Mouse (Mus musculus) myocyte (in vitro differentiated cells): ENCODE results near the gene Nepn. TPM values are rescaled to one million over a fixed set of nuclear protein-coding genes. Genes with fewer than 3 reads are reported as not detected.

Experiments used
- H3K27me3 ChIP-seq: one replicate; pipeline ENCODE4 v1.6.1; 2011; ENCODE audit not compliant: control insufficient read depth, insufficient read depth, insufficient read length
- H3K36me3 ChIP-seq: one replicate; pipeline ENCODE4 v1.6.1; 2011; ENCODE audit not compliant: control insufficient read depth, insufficient read depth
- H3K4me2 ChIP-seq: one replicate; pipeline ENCODE4 v1.6.1; 2011; ENCODE audit warnings: low read depth, control low read depth
- H3K4me3 ChIP-seq: one replicate; pipeline ENCODE4 v1.5.1; 2011; ENCODE audit warnings: mild to moderate bottlenecking, control low read depth, moderate library complexity
- H3K79me2 ChIP-seq: one replicate; pipeline ENCODE4 v1.6.1; 2011; ENCODE audit not compliant: control insufficient read depth, insufficient read depth
- H3ac ChIP-seq: one replicate; pipeline ENCODE4 v1.6.1; 2011; ENCODE audit not compliant: control insufficient read depth, insufficient read length
- CEBPB ChIP-seq: IDR thresholded peaks from 2 replicates; pipeline ENCODE4 v1.6.1; 2011; ENCODE audit warnings: mild to moderate bottlenecking, moderate library complexity; ENCODE audit not compliant: poor library complexity, insufficient read depth, severe bottlenecking
- E2F4 ChIP-seq: IDR thresholded peaks from one replicate; pipeline ENCODE4 v1.6.1; 2011; ENCODE audit warnings: mild to moderate bottlenecking, control low read depth, moderate library complexity; ENCODE audit not compliant: insufficient read depth
- MAX ChIP-seq: IDR thresholded peaks from one replicate; pipeline ENCODE4 v1.6.1; 2011; ENCODE audit warnings: low read depth, mild to moderate bottlenecking, control low read depth
- MYOD1 ChIP-seq, 3 experiments: IDR thresholded peaks; one replicate each; pipeline ENCODE4 v1.6.1; 2011; ENCODE audit warnings: control low read depth in 2 of 3, low read depth in 2 of 3, mild to moderate bottlenecking in 2 of 3, moderate library complexity in 1 of 3; ENCODE audit not compliant: insufficient read length in 2 of 3, control insufficient read depth in 1 of 3
- MYOG ChIP-seq, 3 experiments: IDR thresholded peaks; one replicate each; pipeline ENCODE4 v1.6.1; 2011; ENCODE audit warnings: control low read depth in 2 of 3, low read depth in 2 of 3, mild to moderate bottlenecking in 2 of 3; ENCODE audit not compliant: insufficient read length in 2 of 3, control insufficient read depth in 1 of 3, insufficient read depth in 1 of 3
- POLR2A ChIP-seq: IDR thresholded peaks from one replicate; pipeline ENCODE4 v1.6.1; 2011; ENCODE audit warnings: low read depth, mild to moderate bottlenecking, control low read depth, moderate library complexity; ENCODE audit not compliant: insufficient read length
- POLR2AphosphoS2 ChIP-seq: IDR thresholded peaks from one replicate; pipeline ENCODE4 v1.6.1; 2011; ENCODE audit warnings: low read depth, control low read depth; ENCODE audit not compliant: insufficient read length
- REST ChIP-seq: IDR thresholded peaks from one replicate; pipeline ENCODE4 v1.6.1; 2011; ENCODE audit warnings: mild to moderate bottlenecking, control low read depth, moderate library complexity; ENCODE audit not compliant: insufficient read depth, insufficient read length
- SRF ChIP-seq: IDR thresholded peaks from one replicate; pipeline ENCODE4 v1.6.1; 2011; ENCODE audit warnings: low read depth; ENCODE audit not compliant: control insufficient read depth, insufficient read length
- TCF12 ChIP-seq: IDR thresholded peaks from one replicate; pipeline ENCODE4 v1.6.1; 2011; ENCODE audit warnings: mild to moderate bottlenecking, control low read depth; ENCODE audit not compliant: poor library complexity, insufficient read depth, severe bottlenecking
- TCF3 ChIP-seq: IDR thresholded peaks from one replicate; pipeline ENCODE4 v1.6.1; 2011; ENCODE audit warnings: low read depth, control low read depth; ENCODE audit not compliant: insufficient read length
- USF1 ChIP-seq: IDR thresholded peaks from one replicate; pipeline ENCODE4 v1.6.1; 2011; ENCODE audit warnings: low read depth, mild to moderate bottlenecking, control low read depth, moderate library complexity
- polyA plus RNA-seq: library from polyadenylated mRNA; unstranded; fragments of >200 nt; fragmentation: generic; extraction: Trizol; gene quantifications from one replicate; pipeline ENCODE4 v1.2.1, GENCODE M21; 2012; ENCODE audit warnings: missing spikeins

Nepn gene
- polyA plus RNA-seq, 1 experiment, result 0.02 TPM

- TF ChIP-seq MYOD1 (IDR thresholded peaks at IDR 0.05; ENCODE audit: control insufficient read depth in 1 of 3, insufficient read length in 2 of 3, low read depth in 2 of 3) (no peak), POLR2A (no peak), REST (no peak), POLR2AphosphoS2 (no peak), TCF12 (no peak), E2F4 (no peak), CEBPB (no peak), SRF (no peak), MAX (no peak), MYOG (IDR thresholded peaks at IDR 0.05; ENCODE audit: control insufficient read depth in 1 of 3, insufficient read depth in 1 of 3, insufficient read length in 2 of 3, low read depth in 2 of 3) (no peak)
- Histone ChIP-seq H3K36me3 (peaks cover 9% of the 10 kb centered on the region), H3K4me2 (peak overlapping the region; percentile 83), H3K79me2 (peaks cover 66% of the 10 kb centered on the region), H3K4me3 (peak overlapping the region; percentile 73), H3ac (no peak overlapping the region), H3K27me3 (no peaks in the 10 kb centered on the region)
These were observed 30.6 kb downstream of the Nepn start for GRCm38 (mm10) chr10:52419402-52419801.

DNA sequence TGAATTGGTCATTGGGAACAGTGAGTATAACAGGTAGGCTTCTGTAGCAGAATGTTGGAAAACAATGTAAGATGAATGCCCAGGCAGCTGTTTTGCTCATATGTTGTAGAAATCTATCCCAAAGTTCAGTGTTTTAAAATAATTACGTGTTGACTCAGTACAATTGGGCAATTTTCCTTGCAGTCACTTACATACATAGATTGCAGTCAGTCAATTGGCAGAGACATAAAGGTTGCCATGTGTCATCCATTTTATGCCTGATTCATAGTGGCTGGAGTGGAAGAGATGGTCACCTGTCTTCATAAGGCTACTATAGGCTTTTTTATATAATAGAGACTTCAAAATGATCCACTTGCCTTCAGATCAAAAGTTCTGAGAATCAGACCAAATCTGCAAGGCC is 31.8 kb downstream of the Nepn start:
- Histone ChIP-seq H3K36me3 (peaks cover 9% of the 10 kb centered on the region), H3K4me2 (no peak overlapping the region), H3K79me2 (peaks cover 77% of the 10 kb centered on the region), H3K4me3 (no peak overlapping the region), H3K27me3 (no peaks in the 10 kb centered on the region), H3ac (no peak overlapping the region)
- TF ChIP-seq CEBPB, result no peak
- TF ChIP-seq E2F4, result no peak
- TF ChIP-seq MAX, result no peak
- TF ChIP-seq TCF3, result no peak
- TF ChIP-seq REST, result no peak
- TF ChIP-seq POLR2AphosphoS2, result no peak

- Histone ChIP-seq H3K4me3 (no peak overlapping the region), H3ac (no peak overlapping the region), H3K27me3 (no peaks in the 10 kb centered on the region), H3K79me2 (peaks cover 89% of the 10 kb centered on the region), H3K36me3 (peaks cover 9% of the 10 kb centered on the region), H3K4me2 (no peak overlapping the region)
- TF ChIP-seq TCF12, result no peak
- TF ChIP-seq MYOG (IDR thresholded peaks at IDR 0.05; ENCODE audit: control insufficient read depth in 1 of 3, insufficient read depth in 1 of 3, insufficient read length in 2 of 3, low read depth in 2 of 3), result no peak
- no peak for TF ChIP-seq REST
These were observed 32.9 kb downstream of the Nepn start for GRCm38 (mm10) chr10:52421716-52422115.

GRCm38 (mm10) chr10:52423097-52423496 is 34.3 kb downstream of the Nepn start:
- Histone ChIP-seq H3K27me3 (no peaks in the 10 kb centered on the region), H3K36me3 (peaks cover 9% of the 10 kb centered on the region), H3ac (no peak overlapping the region), H3K4me3 (no peak overlapping the region), H3K4me2 (no peak overlapping the region), H3K79me2 (peaks cover 100% of the 10 kb centered on the region)
- TF ChIP-seq POLR2AphosphoS2 (no peak), CEBPB (no peak), USF1 (no peak), POLR2A (no peak), SRF (no peak)

DNA sequence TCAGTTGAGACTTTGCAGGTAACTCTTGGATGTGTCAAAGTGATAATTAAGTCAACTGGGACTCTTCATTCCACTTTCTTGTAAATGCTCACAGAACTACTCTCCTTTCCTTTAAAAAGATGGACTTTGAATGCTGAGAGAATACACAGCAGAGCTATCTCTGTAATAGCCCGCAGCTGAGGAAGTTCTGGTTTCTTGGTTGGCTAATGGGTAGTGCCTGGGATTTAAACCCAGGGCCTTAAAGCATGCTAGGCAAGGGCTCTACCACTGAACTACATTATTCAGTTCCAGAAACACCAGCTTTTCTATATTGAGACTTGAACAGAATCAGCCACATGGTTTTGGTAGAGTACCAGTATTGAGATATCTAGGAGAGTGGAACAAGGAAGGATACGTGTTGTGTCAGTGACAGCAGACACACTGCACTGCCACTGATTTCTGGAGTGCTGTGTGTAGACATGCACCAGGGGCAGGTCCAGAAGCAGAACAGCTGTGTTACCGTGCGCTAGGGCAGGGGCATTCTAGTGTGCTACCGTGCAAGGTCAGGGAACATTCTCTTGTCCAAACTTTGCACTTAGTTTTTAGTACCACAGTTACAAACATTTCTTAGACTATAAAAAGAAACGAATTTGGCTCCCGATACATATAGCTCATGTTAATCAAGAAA is 37.7 kb downstream of the Nepn start:
- H3K79me2 ChIP-seq, result peaks cover 71% of the 10 kb centered on the region
- H3ac ChIP-seq, result no peak overlapping the region
- H3K27me3 ChIP-seq, result no peaks in the 10 kb centered on the region
- peaks cover 14% of the 10 kb centered on the region for H3K36me3 ChIP-seq
- H3K4me3 ChIP-seq, result no peak overlapping the region
- H3K4me2 ChIP-seq, result no peak overlapping the region
- TF ChIP-seq MYOG (IDR thresholded peaks at IDR 0.05; ENCODE audit: control insufficient read depth in 1 of 3, insufficient read depth in 1 of 3, insufficient read length in 2 of 3, low read depth in 2 of 3) (no peak), TCF3 (no peak), CEBPB (no peak), SRF (no peak), USF1 (no peak), MAX (no peak), MYOD1 (IDR thresholded peaks at IDR 0.05; ENCODE audit: control insufficient read depth in 1 of 3, insufficient read length in 2 of 3, low read depth in 2 of 3) (no peak), POLR2AphosphoS2 (no peak), TCF12 (no peak), E2F4 (no peak), POLR2A (no peak), REST (no peak)
